Mouse (Mus musculus): ENCODE data around the gene Cirbp. TPM values are rescaled to one million over a fixed set of nuclear protein-coding genes. Genes with fewer than 3 reads are reported as not detected.

The Cirbp gene
- total RNA-seq, 1 experiment: 69.6 TPM

- DNase-seq (ENCODE audit: low read depth, low spot score): no peak
- Histone ChIP-seq H3K4me3 (ENCODE audit: insufficient read depth in 1 of 2, low read depth in 1 of 2, low read length in 2 of 2, poor library complexity in 1 of 2, severe bottlenecking in 1 of 2) (no peak overlapping the region), H3K36me3 (ENCODE audit: control insufficient read depth, insufficient read depth, low read length, poor library complexity, severe bottlenecking) (no peaks in the 10 kb centered on the region), H3K4me1 (ENCODE audit: control insufficient read depth in 2 of 2, insufficient read depth in 2 of 2, low read length in 2 of 2, poor library complexity in 1 of 2) (peaks cover 2 to 14% of the 10 kb centered on the region in 2 experiments; a peak in 2 of 4 replicates), H3K9me3 (ENCODE audit: control insufficient read depth, insufficient read depth, low read depth, low read length) (no peaks in the 10 kb centered on the region), H3K27ac (ENCODE audit: insufficient read depth, low read depth, low read length, poor library complexity, severe bottlenecking) (no peak overlapping the region), H3K9ac (ENCODE audit: insufficient read depth, low read depth, low read length, poor library complexity, severe bottlenecking) (no peak overlapping the region)
- in situ Hi-C loops (cut with MboI; ENCODE audit: low sequenced_read_pairs in 2 of 2, unreplicated experiment in 2 of 2): no loop called here
- no peak for TF ChIP-seq ZC3H11A (IDR thresholded peaks at IDR 0.05; ENCODE audit: borderline replicate concordance, low read depth, low read length)
- no peak for TF ChIP-seq CHD2 (IDR thresholded peaks at IDR 0.05; ENCODE audit: low read depth, low read length)
These were observed 34.7 kb downstream of the Cirbp start for GRCm38 (mm10) chr10:80200485-80200884.

DNA sequence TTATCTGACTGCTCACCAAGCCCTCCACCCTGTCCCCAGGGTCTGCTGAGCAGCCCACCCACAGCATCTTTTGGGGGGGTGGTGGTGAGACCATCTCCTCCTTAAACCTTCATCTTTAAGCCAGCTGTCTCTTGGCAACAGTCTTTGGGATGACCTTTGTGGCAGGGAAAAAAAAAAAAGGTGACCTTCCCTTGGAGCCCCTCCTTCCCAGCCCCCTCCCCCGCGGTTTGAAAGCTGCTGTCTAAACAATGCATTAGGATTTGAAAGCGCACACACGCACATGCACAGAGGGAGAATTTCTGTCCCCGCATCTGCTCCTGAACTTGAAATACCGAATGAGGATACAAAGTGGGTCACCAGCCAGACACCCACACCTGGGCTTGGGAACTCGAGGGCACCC lies 38.3 kb downstream of the Cirbp start:
- Histone ChIP-seq H3K4me3 (ENCODE audit: insufficient read depth in 1 of 2, low read depth in 1 of 2, low read length in 2 of 2, poor library complexity in 1 of 2, severe bottlenecking in 1 of 2) (no peak overlapping the region), H3K27ac (ENCODE audit: insufficient read depth, low read depth, low read length, poor library complexity, severe bottlenecking) (no peak overlapping the region), H3K4me1 (ENCODE audit: control insufficient read depth in 2 of 2, insufficient read depth in 2 of 2, low read length in 2 of 2, poor library complexity in 1 of 2) (peaks cover 2 to 20% of the 10 kb centered on the region in 2 experiments; a peak in 2 of 4 replicates), H3K9ac (ENCODE audit: insufficient read depth, low read depth, low read length, poor library complexity, severe bottlenecking) (peak overlapping the region; percentile 20; the same call in 1 of the 2 replicates), H3K9me3 (ENCODE audit: control insufficient read depth, insufficient read depth, low read depth, low read length) (no peaks in the 10 kb centered on the region), H3K36me3 (ENCODE audit: control insufficient read depth, insufficient read depth, low read length, poor library complexity, severe bottlenecking) (no peaks in the 10 kb centered on the region)
- peak; percentile 86 for TF ChIP-seq ZNF384 (IDR thresholded peaks at IDR 0.05; ENCODE audit: low read depth, low read length)
- TF ChIP-seq ZC3H11A (IDR thresholded peaks at IDR 0.05; ENCODE audit: borderline replicate concordance, low read depth, low read length): no peak
- no peak for TF ChIP-seq HCFC1 (IDR thresholded peaks at IDR 0.05; ENCODE audit: borderline replicate concordance, insufficient read depth, low read length)
- TF ChIP-seq MAFK (IDR thresholded peaks at IDR 0.05; ENCODE audit: insufficient read depth, low read depth, low read length): no peak
- in situ Hi-C loops (cut with MboI; ENCODE audit: low sequenced_read_pairs in 2 of 2, unreplicated experiment in 2 of 2): no loop called here
- DNase-seq (ENCODE audit: low read depth, low spot score): no peak

GRCm38 (mm10) chr10:80207201-80207600 lies 41.4 kb downstream of the Cirbp start:
- DNase-seq (ENCODE audit: low read depth, low spot score): no peak
- no peak for TF ChIP-seq MAFK (IDR thresholded peaks at IDR 0.05; ENCODE audit: insufficient read depth, low read depth, low read length)
- TF ChIP-seq ZC3H11A (IDR thresholded peaks at IDR 0.05; ENCODE audit: borderline replicate concordance, low read depth, low read length): no peak
- TF ChIP-seq ZNF384 (IDR thresholded peaks at IDR 0.05; ENCODE audit: low read depth, low read length): no peak
- no peak for TF ChIP-seq CHD2 (IDR thresholded peaks at IDR 0.05; ENCODE audit: low read depth, low read length)
- no peak overlapping the region for H3K4me3 ChIP-seq (ENCODE audit: insufficient read depth in 1 of 2, low read depth in 1 of 2, low read length in 2 of 2, poor library complexity in 1 of 2, severe bottlenecking in 1 of 2)
- no peaks in the 10 kb centered on the region for H3K36me3 ChIP-seq (ENCODE audit: control insufficient read depth, insufficient read depth, low read length, poor library complexity, severe bottlenecking)
- no peak overlapping the region for H3K27ac ChIP-seq (ENCODE audit: insufficient read depth, low read depth, low read length, poor library complexity, severe bottlenecking)
- H3K9me3 ChIP-seq (ENCODE audit: control insufficient read depth, insufficient read depth, low read depth, low read length): no peaks in the 10 kb centered on the region
- in situ Hi-C loops (cut with MboI; ENCODE audit: low sequenced_read_pairs in 2 of 2, unreplicated experiment in 2 of 2): no loop called here
- H3K4me1 ChIP-seq (ENCODE audit: control insufficient read depth in 2 of 2, insufficient read depth in 2 of 2, low read length in 2 of 2, poor library complexity in 1 of 2): peaks cover 2 to 20% of the 10 kb centered on the region in 2 experiments; a peak in 2 of 4 replicates
- H3K9ac ChIP-seq (ENCODE audit: insufficient read depth, low read depth, low read length, poor library complexity, severe bottlenecking): no peak overlapping the region

- in situ Hi-C loops (cut with MboI; ENCODE audit: low sequenced_read_pairs in 2 of 2, unreplicated experiment in 2 of 2): no loop called here
- Histone ChIP-seq H3K9ac (ENCODE audit: insufficient read depth, low read depth, low read length, poor library complexity, severe bottlenecking) (no peak overlapping the region), H3K9me3 (ENCODE audit: control insufficient read depth, insufficient read depth, low read depth, low read length) (no peaks in the 10 kb centered on the region), H3K27ac (ENCODE audit: insufficient read depth, low read depth, low read length, poor library complexity, severe bottlenecking) (no peak overlapping the region), H3K4me3 (ENCODE audit: insufficient read depth in 1 of 2, low read depth in 1 of 2, low read length in 2 of 2, poor library complexity in 1 of 2, severe bottlenecking in 1 of 2) (no peak overlapping the region), H3K4me1 (ENCODE audit: control insufficient read depth in 2 of 2, insufficient read depth in 2 of 2, low read length in 2 of 2, poor library complexity in 1 of 2) (peaks cover 2 to 20% of the 10 kb centered on the region in 2 experiments; a peak in 2 of 4 replicates), H3K36me3 (ENCODE audit: control insufficient read depth, insufficient read depth, low read length, poor library complexity, severe bottlenecking) (no peaks in the 10 kb centered on the region)
- TF ChIP-seq ZC3H11A (IDR thresholded peaks at IDR 0.05; ENCODE audit: borderline replicate concordance, low read depth, low read length) (no peak), ZNF384 (IDR thresholded peaks at IDR 0.05; ENCODE audit: low read depth, low read length) (no peak)
- DNase-seq (ENCODE audit: low read depth, low spot score): no peak
These were observed 41.9 kb downstream of the Cirbp start for GRCm38 (mm10) chr10:80207676-80208075.

DNA sequence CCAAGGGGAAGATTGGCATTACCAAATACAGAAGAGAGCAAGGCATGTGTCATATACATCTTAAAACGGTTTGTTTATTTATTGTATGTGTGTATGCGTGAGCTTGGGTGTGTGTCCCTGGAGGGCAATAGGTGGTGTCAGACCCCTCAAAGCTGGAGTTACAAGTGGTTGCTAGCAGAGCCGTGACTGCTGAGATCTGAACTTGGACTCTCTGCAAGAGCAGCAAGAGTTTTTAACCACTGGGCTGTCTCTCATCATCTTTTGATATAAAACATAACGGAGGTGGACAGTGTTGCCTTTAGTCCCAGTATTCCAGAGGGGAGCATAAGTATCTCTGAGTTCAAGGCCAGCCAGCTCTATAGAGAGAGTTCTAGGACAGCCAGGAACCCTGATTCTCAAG lies 42.5 kb downstream of the Cirbp start:
- no peak for TF ChIP-seq HCFC1 (IDR thresholded peaks at IDR 0.05; ENCODE audit: borderline replicate concordance, insufficient read depth, low read length)
- no peak for TF ChIP-seq CHD2 (IDR thresholded peaks at IDR 0.05; ENCODE audit: low read depth, low read length)
- TF ChIP-seq ZC3H11A (IDR thresholded peaks at IDR 0.05; ENCODE audit: borderline replicate concordance, low read depth, low read length): no peak
- no peak for TF ChIP-seq MAFK (IDR thresholded peaks at IDR 0.05; ENCODE audit: insufficient read depth, low read depth, low read length)
- TF ChIP-seq ZNF384 (IDR thresholded peaks at IDR 0.05; ENCODE audit: low read depth, low read length): no peak
- peaks cover 2 to 20% of the 10 kb centered on the region in 2 experiments; a peak in 2 of 4 replicates for H3K4me1 ChIP-seq (ENCODE audit: control insufficient read depth in 2 of 2, insufficient read depth in 2 of 2, low read length in 2 of 2, poor library complexity in 1 of 2)
- no peaks in the 10 kb centered on the region for H3K36me3 ChIP-seq (ENCODE audit: control insufficient read depth, insufficient read depth, low read length, poor library complexity, severe bottlenecking)
- H3K9me3 ChIP-seq (ENCODE audit: control insufficient read depth, insufficient read depth, low read depth, low read length): no peaks in the 10 kb centered on the region
- no peak for DNase-seq (ENCODE audit: low read depth, low spot score)
- in situ Hi-C loops (cut with MboI; ENCODE audit: low sequenced_read_pairs in 2 of 2, unreplicated experiment in 2 of 2): no loop called here
- H3K4me3 ChIP-seq (ENCODE audit: insufficient read depth in 1 of 2, low read depth in 1 of 2, low read length in 2 of 2, poor library complexity in 1 of 2, severe bottlenecking in 1 of 2): no peak overlapping the region
- no peak overlapping the region for H3K9ac ChIP-seq (ENCODE audit: insufficient read depth, low read depth, low read length, poor library complexity, severe bottlenecking)
- H3K27ac ChIP-seq (ENCODE audit: insufficient read depth, low read depth, low read length, poor library complexity, severe bottlenecking): no peak overlapping the region

Measured in ES-E14 (cell line).